Comparison of ENCODE assay signal across 8 mouse cellular contexts in genomic region chr16:78576478-78577084, GRCm38 (mm10). TPM values are rescaled to one million over a fixed set of nuclear protein-coding genes. Genes with fewer than 3 reads are reported as not detected.
A peak's percentile ranks its signal among the peaks of the same experiment; 100 is the strongest.
DNase-seq lines count a peak whose midpoint lies in the region; ATAC-seq and TF ChIP-seq lines count a peak whose summit lies in the region.

Gene D16Ertd472e, minus strand, starts transcription at chr16:78576708.

- no peaks in the 10 kb centered on the region for H3K4me1 ChIP-seq in ES-Bruce4 (ENCODE audit: control insufficient read depth, insufficient read depth, low read length)
- peaks cover 20% of the 10 kb centered on the region for H3K4me1 ChIP-seq in forebrain, embryonic 14.5 days (ENCODE audit: control insufficient read depth, insufficient read depth, low read length)
- H3K4me1 ChIP-seq in lung, adult 2 months (ENCODE audit: control insufficient read depth, insufficient read depth, low read length): peaks cover 12% of the 10 kb centered on the region
- peaks cover 18% of the 10 kb centered on the region for H3K4me1 ChIP-seq in neural tube, embryonic 15.5 days

- under 1% methylated on average over 65 of the region's 70 CpGs for whole genome bisulfite sequencing in forebrain, embryonic 14.5 days
- under 1% methylated on average over 69 of the region's 70 CpGs for WGBS in lung, adult 2 months
- WGBS in neural tube, embryonic 15.5 days: under 1% methylated on average over 69 of the region's 70 CpGs

- peaks cover 6% of the 10 kb centered on the region for H3K9me3 ChIP-seq in ES-Bruce4 (replicated peaks; ENCODE audit: control insufficient read depth, insufficient read depth, low read length, poor library complexity, severe bottlenecking)
- H3K9me3 ChIP-seq in forebrain, embryonic 14.5 days (replicated peaks; ENCODE audit: control insufficient read depth, low read length): no peaks in the 10 kb centered on the region
- no peaks in the 10 kb centered on the region for H3K9me3 ChIP-seq in neural tube, embryonic 15.5 days (replicated peaks)

- H3K36me3 ChIP-seq in ES-Bruce4 (ENCODE audit: control insufficient read depth, insufficient read depth, low read length, poor library complexity, severe bottlenecking): peaks cover 10% of the 10 kb centered on the region; the same call in 1 of the 2 replicates
- no peaks in the 10 kb centered on the region for H3K36me3 ChIP-seq in forebrain, embryonic 14.5 days (ENCODE audit: control insufficient read depth, insufficient read depth, low read length)
- no peaks in the 10 kb centered on the region for H3K36me3 ChIP-seq in neural tube, embryonic 15.5 days

- DNase-seq in c-Kit-positive CD71-positive TER-119-positive erythroid progenitor cells, embryonic 14.5 days (ENCODE audit: low spot score): peak; percentile 45
- DNase-seq in forebrain, embryonic 14.5 days (ENCODE audit: low spot score): peak; percentile 86
- DNase-seq in heart, postnatal 14 days: peak; percentile 89 to 93
- peak; percentile 79 to 85 for DNase-seq in layer of hippocampus, adult 18-20 months (ENCODE audit: low spot score in 2 of 2)
- peak; percentile 87 for DNase-seq in lung, adult 2 months
- peak; percentile 87 for DNase-seq in testis, postnatal 10 days (ENCODE audit: low spot score)

- peak within 1 kb of the TSS; percentile 89 for H3K4me3 ChIP-seq in ES-Bruce4 (ENCODE audit: low read depth, low read length)
- peak within 1 kb of the TSS; percentile 69 for H3K4me3 ChIP-seq in forebrain, embryonic 14.5 days (ENCODE audit: low read depth, low read length)
- H3K4me3 ChIP-seq in lung, adult 2 months (replicated peaks; ENCODE audit: extremely low read depth, low read depth, low read length): peak within 1 kb of the TSS; percentile 87
- H3K4me3 ChIP-seq in neural tube, embryonic 15.5 days (replicated peaks): peak within 1 kb of the TSS; percentile 81

- peak within 1 kb of the TSS; percentile 90 for H3K9ac ChIP-seq in ES-Bruce4 (ENCODE audit: low read depth, poor library complexity, severe bottlenecking)
- H3K9ac ChIP-seq in forebrain, embryonic 14.5 days (ENCODE audit: low read length): peak within 1 kb of the TSS; percentile 82
- peak within 1 kb of the TSS; percentile 68 for H3K9ac ChIP-seq in neural tube, embryonic 15.5 days (replicated peaks)

- H3K27me3 ChIP-seq in ES-Bruce4 (ENCODE audit: control insufficient read depth, insufficient read depth, low read length, poor library complexity, severe bottlenecking): no peaks in the 10 kb centered on the region
- H3K27me3 ChIP-seq in forebrain, embryonic 14.5 days (replicated peaks; ENCODE audit: control insufficient read depth, insufficient read depth, low read length): no peaks in the 10 kb centered on the region
- no peaks in the 10 kb centered on the region for H3K27me3 ChIP-seq in neural tube, embryonic 15.5 days (replicated peaks)

- no peak for TF ChIP-seq EP300 in ES-Bruce4 (IDR thresholded peaks at IDR 0.05; ENCODE audit: insufficient read depth, low read depth, low read length)

- H3K27ac ChIP-seq in ES-Bruce4 (ENCODE audit: insufficient read depth, low read length): no peak within 1 kb of the TSS
- peak within 1 kb of the TSS; percentile 81 for H3K27ac ChIP-seq in forebrain, embryonic 14.5 days (ENCODE audit: low read depth, low read length)
- H3K27ac ChIP-seq in neural tube, embryonic 15.5 days (replicated peaks): peak within 1 kb of the TSS; percentile 85

- TF ChIP-seq CTCF in ES-Bruce4 (IDR thresholded peaks at IDR 0.05; ENCODE audit: low read depth, low read length): no peak
- no peak for TF ChIP-seq CTCF in lung, adult 2 months (IDR thresholded peaks at IDR 0.05; ENCODE audit: insufficient read depth, low read length)

- intact Hi-C loops in heart, postnatal 14 days (cut with DNase I): loop anchor here (5.0 to 10.0 kb wide), 3 partner anchors 56 to 199 kb away; partner anchors contain the start of gene Btg3

- peak within 1 kb of the TSS; percentile 72 for H3K4me2 ChIP-seq in forebrain, embryonic 14.5 days (ENCODE audit: low read length)
- H3K4me2 ChIP-seq in neural tube, embryonic 15.5 days: peak within 1 kb of the TSS; percentile 79

- no peak for TF ChIP-seq POLR2A in ES-Bruce4 (IDR thresholded peaks at IDR 0.05; ENCODE audit: insufficient read depth, low read length)
- TF ChIP-seq POLR2A in lung, adult 2 months (IDR thresholded peaks at IDR 0.05; ENCODE audit: borderline replicate concordance, extremely low read depth, low read depth, low read length): peak; percentile 73; the same call in 1 of the 2 replicates

- peak; percentile 97 for ATAC-seq in forebrain, embryonic 14.5 days
- ATAC-seq in neural tube, embryonic 15.5 days (ENCODE audit: low FRiP score): peak; percentile 97

RNA-seq across cellular contexts. Expression of gene D16Ertd472e, which starts in this region (rescaled TPM):
- polyA plus RNA-seq in ES-Bruce4 (2011; ENCODE audit: insufficient read depth, insufficient read length, low read depth, missing spikeins): 14.2 and 16.8 TPM in 2 replicates
- polyA plus RNA-seq in forebrain, embryonic 14.5 days (2014; fragmentation: Nextera tagmentation; extraction: Ambion mirVana): 7.3 and 9.8 TPM in 2 replicates
- 1 to 10 TPM; 5.2 to 6.1 TPM for total RNA-seq in heart, postnatal 14 days (2021)
- total RNA-seq in layer of hippocampus, adult 18-20 months (2021): 10 to 100 TPM; 14.8 to 15.5 TPM
- 7.7 and 9.8 TPM in 2 replicates for polyA plus RNA-seq in lung, adult 2 months (2012; rRNA removed)
- polyA plus RNA-seq in neural tube, embryonic 15.5 days (2015; fragmentation: Nextera tagmentation; extraction: Ambion mirVana): 4.7 and 10.8 TPM in 2 replicates
